Mouse (Mus musculus) cerebellum, adult 2 months (tissue): Measurements from ENCODE around the gene Ikbip. TPM values are rescaled to one million over a fixed set of nuclear protein-coding genes. Genes with fewer than 3 reads are reported as not detected.

ENCODE experiments used
- DNase-seq, 2 experiments: peaks; one replicate each; pipeline ENCODE4 v3.0.0; 2021
- H3K27ac ChIP-seq: fragments of 200-500 bp; 2 replicates; pipeline ENCODE4 v1.5.1; 2012; ENCODE audit warnings: low read length, control low read depth, inconsistent platforms; ENCODE audit not compliant: insufficient read depth
- H3K27me3 ChIP-seq: fragments of 200-500 bp; 2 replicates; pipeline ENCODE4 v1.6.1; 2012; ENCODE audit warnings: inconsistent platforms, mild to moderate bottlenecking, low read length, moderate library complexity; ENCODE audit not compliant: control insufficient read depth, insufficient read depth
- H3K4me1 ChIP-seq: fragments of 200-500 bp; 2 replicates; pipeline ENCODE4 v1.6.1; 2011; ENCODE audit warnings: low read length; ENCODE audit not compliant: control insufficient read depth, insufficient read depth
- H3K4me3 ChIP-seq: fragments of 200-500 bp; replicated peaks from 2 replicates; pipeline ENCODE3; 2011; ENCODE audit warnings: mild to moderate bottlenecking, low read depth, low read length, control low read depth; ENCODE audit not compliant: insufficient read depth
- CTCF ChIP-seq: fragments of 200-500 bp; IDR thresholded peaks from 2 replicates; pipeline ENCODE4 v1.5.1; 2011; ENCODE audit warnings: low read depth, mild to moderate bottlenecking, control low read depth, low read length, moderate library complexity, borderline replicate concordance; ENCODE audit not compliant: insufficient read depth
- POLR2A ChIP-seq: fragments of 200-500 bp; IDR thresholded peaks from 2 replicates; pipeline ENCODE4 v1.6.1; 2011; ENCODE audit warnings: low read length, control low read depth, borderline replicate concordance; ENCODE audit not compliant: insufficient read depth
- WGBS: fragments of 180-500 bp; shearing (Covaris S2); methylation state at CpG from one replicate; pipeline ENCODE4 v1.1.7; 2018; 5-methylcytosine and 5-hydroxymethylcytosine counted together
- polyA plus RNA-seq: library from polyadenylated mRNA; depleted of rRNA; stranded (reverse); fragments of >200 nt; gene quantifications from 2 replicates; pipeline ENCODE4 v1.2.3, GENCODE M21; 2012

Ikbip gene
- polyA plus RNA-seq, 1 experiment, result 15.7 TPM

DNA sequence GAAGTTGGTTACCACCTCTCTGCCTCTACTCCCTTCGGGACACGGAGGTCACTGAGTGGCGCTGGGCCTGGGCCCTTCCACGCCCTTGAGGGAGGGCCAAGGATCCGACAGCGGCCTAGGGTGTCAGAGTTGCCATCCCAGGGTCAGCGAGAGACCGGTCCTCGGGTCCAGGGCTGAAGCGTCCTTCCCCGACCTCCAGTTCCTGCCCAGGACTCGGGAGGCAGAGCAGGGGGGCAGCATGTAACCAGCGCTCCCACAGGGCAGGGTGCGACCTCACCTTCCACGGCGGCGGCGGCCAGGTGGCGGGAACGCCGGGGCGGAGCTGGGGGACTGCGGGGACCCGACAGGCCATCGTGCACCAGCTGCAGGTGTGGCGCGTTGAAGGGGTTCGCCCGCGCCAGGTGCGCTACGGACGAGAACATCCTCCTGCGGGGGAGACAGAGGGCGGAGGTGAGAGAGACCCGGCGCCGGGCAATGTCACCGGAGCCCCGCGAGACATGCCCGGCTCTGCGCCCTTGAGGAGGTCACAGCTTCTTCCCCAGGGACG is 40.6 kb downstream of the Ikbip start:
- Histone ChIP-seq H3K27me3 (no peaks in the 10 kb centered on the region), H3K4me3 (peak overlapping the region; percentile 79), H3K27ac (peak overlapping the region; percentile 95), H3K4me1 (peaks cover 6% of the 10 kb centered on the region; the same call in 1 of the 2 replicates)
- 0% methylated on average over 44 of the region's 44 CpGs for WGBS
- TF ChIP-seq POLR2A (no peak), CTCF (no peak)
- DNase-seq, result no peak

GRCm38 (mm10) chr10:91123828-91124822 is 41.4 kb downstream of the Ikbip start, which contains the start of gene Slc25a3:
Slc25a3 (minus strand) TSS chr10:91124059.
- Histone ChIP-seq H3K27me3 (no peaks in the 10 kb centered on the region), H3K4me3 (peak within 1 kb of the TSS; percentile 79), H3K27ac (peak within 1 kb of the TSS; percentile 95), H3K4me1 (peaks cover 6% of the 10 kb centered on the region; the same call in 1 of the 2 replicates)
- 9% methylated on average over 59 of the region's 59 CpGs for WGBS
- TF ChIP-seq POLR2A (peak; percentile 99), CTCF (no peak)
- DNase-seq, result peak; percentile 98 to 99

DNA sequence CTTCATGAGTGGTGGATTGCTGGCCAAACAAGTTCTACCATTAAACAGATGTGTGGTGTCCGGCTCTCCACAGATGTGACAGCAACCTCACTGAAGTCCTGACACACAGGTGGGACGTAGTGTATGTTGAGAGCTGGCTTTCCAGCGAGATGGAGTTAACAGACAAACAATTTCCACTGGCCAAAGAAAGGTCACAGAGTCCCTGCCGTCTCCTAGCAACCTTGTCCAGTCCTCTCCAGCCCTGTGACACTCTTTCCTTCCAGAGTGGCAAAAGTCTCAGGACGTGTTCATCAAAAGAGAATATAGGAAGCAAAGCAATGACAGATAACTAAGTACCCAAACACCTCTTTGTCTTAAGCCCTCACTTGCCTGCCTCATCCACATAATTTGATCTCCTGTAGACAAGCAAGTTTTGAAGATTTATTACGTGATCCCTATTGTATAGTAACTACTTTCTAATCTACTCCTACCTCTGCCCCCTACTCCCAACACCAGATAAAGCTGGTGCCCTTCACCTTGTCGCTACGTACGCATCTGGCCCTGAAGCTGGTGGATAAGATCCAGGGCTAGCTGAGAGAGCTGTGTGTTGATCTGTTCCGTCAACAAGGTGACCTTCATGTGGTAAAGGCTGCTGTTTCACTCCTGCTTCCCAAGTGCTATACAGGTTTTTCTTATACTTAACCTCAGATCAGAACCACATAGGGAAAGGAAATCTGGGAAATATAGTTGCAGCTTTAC is 44.0 kb downstream of the Ikbip start:
- no peak for DNase-seq
- no peak overlapping the region for H3K27ac ChIP-seq
- no peak for TF ChIP-seq CTCF
- no peak for TF ChIP-seq POLR2A
- no peak overlapping the region for H3K4me3 ChIP-seq
- H3K27me3 ChIP-seq, result no peaks in the 10 kb centered on the region
- H3K4me1 ChIP-seq, result peaks cover 6% of the 10 kb centered on the region; the same call in 1 of the 2 replicates
- 79% methylated on average over 10 of the region's 10 CpGs for WGBS

- H3K4me3 ChIP-seq, result no peak overlapping the region
- 77% methylated on average over 2 of the region's 2 CpGs for WGBS
- H3K27me3 ChIP-seq, result no peaks in the 10 kb centered on the region
- TF ChIP-seq POLR2A (no peak), CTCF (no peak)
- H3K4me1 ChIP-seq, result peaks cover 3% of the 10 kb centered on the region; the same call in 1 of the 2 replicates
- no peak overlapping the region for H3K27ac ChIP-seq
- no peak for DNase-seq
These were observed 44.7 kb downstream of the Ikbip start for GRCm38 (mm10) chr10:91127395-91127794.

DNA sequence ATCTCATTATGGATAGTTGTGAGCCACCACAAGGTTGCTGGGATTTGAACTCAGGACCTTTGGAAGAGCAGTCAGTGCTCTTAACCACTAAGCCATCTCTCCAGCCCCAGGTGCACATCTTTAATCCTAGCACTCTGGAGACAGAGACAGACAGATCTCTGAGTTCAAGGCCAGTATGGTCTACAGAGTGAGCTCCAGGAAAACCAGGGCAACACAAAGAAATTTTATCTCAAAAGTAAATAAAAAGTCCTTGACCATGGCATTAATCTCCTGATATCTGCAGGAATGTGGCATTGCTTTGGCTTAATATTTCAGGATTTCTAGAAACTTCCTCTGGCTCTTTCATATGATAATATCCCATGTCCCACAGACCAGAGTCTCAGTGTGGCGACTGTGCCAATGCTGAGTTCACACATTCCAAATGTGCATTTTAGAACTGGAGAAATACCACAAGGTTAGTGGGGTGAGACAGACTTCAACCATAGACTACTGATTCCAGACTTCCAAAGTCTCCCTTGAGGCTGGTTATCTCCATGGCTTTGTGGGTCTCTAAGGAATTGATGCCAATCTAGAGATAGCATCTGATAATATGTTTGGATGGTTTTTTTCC is 45.9 kb downstream of the Ikbip start:
- DNase-seq, result no peak
- H3K27me3 ChIP-seq, result no peaks in the 10 kb centered on the region
- no peak overlapping the region for H3K4me3 ChIP-seq
- H3K4me1 ChIP-seq, result peaks cover 3% of the 10 kb centered on the region; the same call in 1 of the 2 replicates
- TF ChIP-seq POLR2A (no peak), CTCF (no peak)
- WGBS, result 69% methylated on average over 1 of the region's 1 CpGs
- H3K27ac ChIP-seq, result no peak overlapping the region

- Histone ChIP-seq H3K27ac (no peak overlapping the region), H3K27me3 (no peaks in the 10 kb centered on the region), H3K4me3 (no peak overlapping the region), H3K4me1 (no peaks in the 10 kb centered on the region)
- TF ChIP-seq CTCF (no peak), POLR2A (no peak)
- 87% methylated on average over 3 of the region's 3 CpGs for WGBS
- DNase-seq, result no peak
These were observed 48.1 kb downstream of the Ikbip start for GRCm38 (mm10) chr10:91130792-91131191.

GRCm38 (mm10) chr10:91131565-91131964 is 48.8 kb downstream of the Ikbip start:
- Histone ChIP-seq H3K4me1 (no peaks in the 10 kb centered on the region), H3K27ac (no peak overlapping the region), H3K27me3 (no peaks in the 10 kb centered on the region), H3K4me3 (no peak overlapping the region)
- WGBS, result 72% methylated on average over 1 of the region's 1 CpGs
- no peak for TF ChIP-seq POLR2A
- DNase-seq, result no peak
